Mouse (Mus musculus): ENCODE measurements around the gene Gnaz.
A peak's percentile ranks its signal among the peaks of the same experiment; 100 is the strongest.

DNA sequence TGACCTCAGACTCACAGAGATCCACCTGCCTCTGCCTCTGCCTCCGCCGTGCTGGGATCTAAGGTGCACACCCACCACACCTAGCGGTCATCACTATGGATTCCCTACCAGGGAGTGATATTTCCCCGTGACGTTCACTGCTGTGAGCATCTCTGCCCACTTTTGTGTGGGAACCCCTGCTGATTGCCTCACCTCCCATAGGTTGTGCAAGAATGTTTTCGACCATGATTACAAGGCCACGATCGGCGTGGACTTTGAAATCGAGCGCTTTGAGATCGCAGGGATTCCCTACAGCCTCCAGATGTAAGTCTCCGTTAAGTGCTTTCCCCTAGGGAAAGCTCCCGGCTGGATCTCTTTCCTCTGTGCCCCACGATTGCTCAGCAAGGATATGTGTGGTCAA is 78.9 kb downstream of the Gnaz start:
- no peak for TF ChIP-seq POLR2A (IDR thresholded peaks at IDR 0.05; ENCODE audit: extremely low read depth, insufficient read depth, low read length)
- 0 out of 2 replicates have a peak, but pooled peaks have one; percentile 4 for TF ChIP-seq CTCF (IDR thresholded peaks at IDR 0.05; ENCODE audit: low read depth, low read length)

Data from liver, adult 2 months (tissue).